Mouse (Mus musculus): ENCODE results near the gene Esrrg. TPM values are rescaled to one million over a fixed set of nuclear protein-coding genes. Genes with fewer than 3 reads are reported as not detected.

Gene Esrrg
- polyA plus RNA-seq, 1 experiment: 42.5 TPM

- no peak for DNase-seq
- no peak overlapping the region for H3K27ac ChIP-seq (ENCODE audit: insufficient read depth, low read length)
- WGBS: 82% methylated on average over 2 of the region's 2 CpGs
These were observed 372.4 kb downstream of the Esrrg start for GRCm38 (mm10) chr1:187981028-187981427.

DNA sequence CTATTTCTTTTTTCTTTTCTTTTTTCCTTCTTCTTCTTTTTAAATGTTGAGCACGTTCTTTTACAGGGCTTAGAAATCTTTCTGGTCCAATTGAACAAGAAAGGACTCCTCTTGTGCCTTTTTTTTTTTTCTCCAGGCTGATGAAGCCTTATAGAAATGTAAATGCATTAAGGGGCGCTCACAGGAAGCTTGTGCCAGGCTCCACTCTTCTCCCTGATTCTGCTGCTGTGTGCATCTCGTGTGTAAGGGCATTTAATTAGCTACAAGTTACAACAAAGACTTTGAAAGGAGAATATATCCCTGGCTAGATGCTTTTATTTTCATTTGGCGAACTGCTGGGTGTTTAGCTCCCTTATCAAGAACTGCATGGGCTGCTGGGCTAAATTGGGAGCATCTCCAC is 374.6 kb downstream of the Esrrg start:
- no peak for DNase-seq
- WGBS: 79% methylated on average over 4 of the region's 4 CpGs
- no peaks in the 10 kb centered on the region for H3K27me3 ChIP-seq (ENCODE audit: control insufficient read depth, insufficient read depth, low read length)
- no peak overlapping the region for H3K27ac ChIP-seq (ENCODE audit: insufficient read depth, low read length)
- H3K4me1 ChIP-seq (ENCODE audit: control insufficient read depth, insufficient read depth, low read length): no peaks in the 10 kb centered on the region
- TF ChIP-seq CTCF (IDR thresholded peaks at IDR 0.05; ENCODE audit: borderline replicate concordance, insufficient read depth, low read depth, low read length) (no peak), POLR2A (IDR thresholded peaks at IDR 0.05; ENCODE audit: borderline replicate concordance, insufficient read depth, low read length) (no peak)
- no peak overlapping the region for H3K4me3 ChIP-seq (replicated peaks; ENCODE audit: insufficient read depth, low read depth, low read length)

More at GRCm38 (mm10) chr1:187981028-187981427, 372.4 kb downstream of the Esrrg start:
- no peaks in the 10 kb centered on the region for H3K4me1 ChIP-seq (ENCODE audit: control insufficient read depth, insufficient read depth, low read length)
- TF ChIP-seq POLR2A (IDR thresholded peaks at IDR 0.05; ENCODE audit: borderline replicate concordance, insufficient read depth, low read length) (no peak), CTCF (IDR thresholded peaks at IDR 0.05; ENCODE audit: borderline replicate concordance, insufficient read depth, low read depth, low read length) (no peak)
- H3K4me3 ChIP-seq (replicated peaks; ENCODE audit: insufficient read depth, low read depth, low read length): no peak overlapping the region
- no peaks in the 10 kb centered on the region for H3K27me3 ChIP-seq (ENCODE audit: control insufficient read depth, insufficient read depth, low read length)

DNA sequence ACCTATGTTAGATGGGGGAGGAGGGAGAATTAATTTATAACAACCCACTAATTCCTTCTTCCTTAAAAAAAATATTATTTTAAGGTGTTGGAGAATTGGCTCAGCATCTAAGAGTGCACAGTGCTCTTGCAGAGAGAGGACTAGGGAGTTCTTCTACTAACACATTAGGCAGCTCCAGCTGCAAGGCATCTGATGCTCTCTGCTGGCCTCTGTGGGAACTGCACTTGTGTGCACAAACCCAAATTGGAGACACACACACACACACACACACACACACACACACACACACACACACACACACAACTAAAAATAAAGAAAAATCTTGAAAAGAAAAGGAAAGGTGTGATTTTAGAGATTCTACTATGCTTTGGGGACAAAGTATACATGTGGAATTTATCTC is 381.6 kb downstream of the Esrrg start:
- H3K27ac ChIP-seq (ENCODE audit: insufficient read depth, low read length): no peak overlapping the region
- DNase-seq: no peak
- H3K27me3 ChIP-seq (ENCODE audit: control insufficient read depth, insufficient read depth, low read length): no peaks in the 10 kb centered on the region; the same call in 1 of the 2 replicates
- TF ChIP-seq POLR2A (IDR thresholded peaks at IDR 0.05; ENCODE audit: borderline replicate concordance, insufficient read depth, low read length): no peak
- TF ChIP-seq CTCF (IDR thresholded peaks at IDR 0.05; ENCODE audit: borderline replicate concordance, insufficient read depth, low read depth, low read length): 0 out of 2 replicates have a peak, but pooled peaks have one; percentile 5
- H3K4me3 ChIP-seq (replicated peaks; ENCODE audit: insufficient read depth, low read depth, low read length): no peak overlapping the region
- H3K4me1 ChIP-seq (ENCODE audit: control insufficient read depth, insufficient read depth, low read length): no peaks in the 10 kb centered on the region

DNA sequence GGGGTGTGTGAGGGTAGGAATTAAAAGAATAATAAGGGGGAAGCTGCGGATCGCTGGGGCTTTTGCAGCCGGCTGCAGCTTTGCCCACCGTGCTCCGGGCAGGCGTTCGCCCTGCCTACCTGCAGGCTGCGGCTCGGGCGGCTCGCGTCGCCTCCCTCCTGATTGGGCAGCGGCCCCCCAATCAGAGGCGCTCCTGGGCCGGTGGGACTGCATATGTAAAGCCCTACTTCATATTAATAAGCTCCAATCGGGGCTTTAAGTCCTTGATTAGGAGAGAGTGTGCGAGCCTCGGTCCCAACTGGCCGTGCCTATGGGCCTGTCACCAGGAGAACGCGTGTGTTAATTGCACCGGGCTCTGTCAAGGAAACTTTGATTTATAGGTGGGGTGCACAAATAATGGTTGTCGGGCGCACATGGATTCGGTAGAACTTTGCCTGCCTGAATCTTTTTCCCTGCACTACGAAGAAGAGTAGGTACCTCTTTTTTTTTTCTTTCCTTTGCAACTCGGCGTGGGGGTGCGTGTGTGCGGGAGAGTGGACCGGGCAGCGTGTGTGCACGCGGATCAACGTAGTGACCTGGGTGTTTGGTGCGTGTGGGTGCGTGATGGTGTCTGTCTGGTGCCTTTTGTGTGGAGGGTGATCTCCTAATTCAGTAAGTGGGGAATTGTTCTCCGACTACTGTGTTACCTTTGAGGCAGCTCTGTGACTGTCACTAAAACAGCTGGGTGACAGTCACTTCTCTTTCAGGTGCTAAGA is 389.2 kb downstream of the Esrrg start:
- WGBS: under 1% methylated on average over 39 of the region's 39 CpGs
- no peak for TF ChIP-seq CTCF (IDR thresholded peaks at IDR 0.05; ENCODE audit: borderline replicate concordance, insufficient read depth, low read depth, low read length)
- TF ChIP-seq POLR2A (IDR thresholded peaks at IDR 0.05; ENCODE audit: borderline replicate concordance, insufficient read depth, low read length): peak; percentile 43; the same call in 1 of the 2 replicates
- no peak overlapping the region for H3K27ac ChIP-seq (ENCODE audit: insufficient read depth, low read length)
- peak; percentile 75 to 83 for DNase-seq
- H3K27me3 ChIP-seq (ENCODE audit: control insufficient read depth, insufficient read depth, low read length): no peaks in the 10 kb centered on the region; the same call in 1 of the 2 replicates
- H3K4me1 ChIP-seq (ENCODE audit: control insufficient read depth, insufficient read depth, low read length): no peaks in the 10 kb centered on the region
- H3K4me3 ChIP-seq (replicated peaks; ENCODE audit: insufficient read depth, low read depth, low read length): peak overlapping the region; percentile 65

DNA sequence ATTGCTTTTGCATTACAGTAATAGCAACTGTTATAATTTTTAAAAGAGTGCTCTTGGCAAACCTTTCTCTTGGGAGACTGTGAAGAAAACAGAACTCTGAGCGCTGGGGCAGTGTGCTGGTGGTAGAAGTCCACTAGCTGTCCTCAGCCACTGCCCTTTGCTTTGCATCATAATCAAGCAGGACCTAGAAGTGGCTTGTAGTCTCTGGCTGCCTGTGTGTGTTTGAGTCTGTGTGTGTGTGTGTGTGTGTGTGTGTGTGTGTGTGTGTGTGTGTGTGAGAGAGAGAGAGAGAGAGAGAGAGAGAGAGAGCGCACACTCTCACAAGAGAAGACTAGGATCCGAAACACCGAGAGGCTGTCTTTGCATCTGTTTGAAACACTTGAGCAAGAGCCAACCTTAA is 390.5 kb downstream of the Esrrg start:
- H3K4me3 ChIP-seq (replicated peaks; ENCODE audit: insufficient read depth, low read depth, low read length): peak overlapping the region; percentile 53
- 50% methylated on average over 4 of the region's 4 CpGs for WGBS

DNA sequence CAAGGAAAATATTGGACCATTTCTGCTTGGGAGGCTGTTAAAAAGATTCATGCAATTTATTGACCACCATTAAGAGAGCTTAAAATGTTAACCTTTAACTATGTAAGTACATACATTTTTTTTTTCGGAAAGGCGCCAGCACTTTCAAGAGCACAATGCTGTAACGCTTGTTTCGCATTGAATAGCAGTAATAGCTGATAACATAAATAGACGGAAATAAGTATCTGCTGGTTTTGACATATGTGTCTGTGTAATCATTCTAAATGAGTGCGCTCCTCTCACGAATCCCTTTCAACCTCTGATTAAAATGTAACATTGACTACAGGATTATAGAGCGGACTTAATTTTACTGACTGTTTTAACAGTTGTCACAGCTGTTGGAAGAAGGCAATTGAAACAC is 391.6 kb downstream of the Esrrg start:
- Histone ChIP-seq H3K4me1 (ENCODE audit: control insufficient read depth, insufficient read depth, low read length) (no peaks in the 10 kb centered on the region), H3K4me3 (replicated peaks; ENCODE audit: insufficient read depth, low read depth, low read length) (no peak overlapping the region), H3K27me3 (ENCODE audit: control insufficient read depth, insufficient read depth, low read length) (no peaks in the 10 kb centered on the region), H3K27ac (ENCODE audit: insufficient read depth, low read length) (no peak overlapping the region)
- TF ChIP-seq POLR2A (IDR thresholded peaks at IDR 0.05; ENCODE audit: borderline replicate concordance, insufficient read depth, low read length) (no peak), CTCF (IDR thresholded peaks at IDR 0.05; ENCODE audit: borderline replicate concordance, insufficient read depth, low read depth, low read length) (no peak)
- DNase-seq: no peak
- 67% methylated on average over 8 of the region's 8 CpGs for WGBS

More for the DNA sequence above, 390.5 kb downstream of the Esrrg start:
- no peaks in the 10 kb centered on the region for H3K4me1 ChIP-seq (ENCODE audit: control insufficient read depth, insufficient read depth, low read length)
- DNase-seq: no peak
- TF ChIP-seq CTCF (IDR thresholded peaks at IDR 0.05; ENCODE audit: borderline replicate concordance, insufficient read depth, low read depth, low read length) (no peak), POLR2A (IDR thresholded peaks at IDR 0.05; ENCODE audit: borderline replicate concordance, insufficient read depth, low read length) (no peak)
- no peaks in the 10 kb centered on the region; the same call in 1 of the 2 replicates for H3K27me3 ChIP-seq (ENCODE audit: control insufficient read depth, insufficient read depth, low read length)
- H3K27ac ChIP-seq (ENCODE audit: insufficient read depth, low read length): peak overlapping the region; percentile 26; the same call in 1 of the 2 replicates

DNA sequence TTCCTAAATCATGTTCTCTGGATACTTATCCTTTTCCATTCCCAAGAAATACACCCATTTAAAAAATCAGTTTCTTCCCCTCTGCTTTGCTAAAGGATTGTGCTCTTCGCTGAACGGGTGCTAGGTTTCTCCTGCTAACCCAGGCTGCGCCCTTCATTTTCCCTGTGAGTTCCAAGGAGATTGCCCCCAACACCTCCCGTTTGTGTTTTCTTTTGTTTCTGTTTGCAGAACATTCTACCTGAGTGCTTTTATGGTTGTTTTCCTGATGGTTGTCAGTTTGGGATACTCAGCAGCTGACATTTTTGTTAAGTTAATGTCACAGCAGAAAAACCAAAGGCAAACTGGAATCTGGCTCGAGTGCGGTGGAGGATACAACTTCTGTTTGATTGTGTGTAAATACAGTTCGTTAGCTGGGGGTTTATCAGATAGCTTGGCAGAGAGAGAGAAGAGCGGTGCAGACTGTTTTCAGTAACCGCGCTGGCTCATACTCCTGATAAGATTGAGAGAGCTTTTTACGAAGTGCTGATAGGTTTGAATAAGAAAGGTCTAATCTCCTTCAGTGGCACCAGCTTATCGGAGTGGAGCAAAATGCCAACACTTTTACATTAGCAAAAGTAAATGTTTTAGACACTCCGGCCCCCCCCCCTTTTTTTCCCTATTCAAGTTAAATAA is 398.4 kb downstream of the Esrrg start:
- no peak for DNase-seq
- Histone ChIP-seq H3K27me3 (ENCODE audit: control insufficient read depth, insufficient read depth, low read length) (no peaks in the 10 kb centered on the region), H3K4me3 (replicated peaks; ENCODE audit: insufficient read depth, low read depth, low read length) (no peak overlapping the region), H3K27ac (ENCODE audit: insufficient read depth, low read length) (no peak overlapping the region), H3K4me1 (ENCODE audit: control insufficient read depth, insufficient read depth, low read length) (no peaks in the 10 kb centered on the region)
- 92% methylated on average over 13 of the region's 13 CpGs for WGBS
- TF ChIP-seq POLR2A (IDR thresholded peaks at IDR 0.05; ENCODE audit: borderline replicate concordance, insufficient read depth, low read length): no peak
- TF ChIP-seq CTCF (IDR thresholded peaks at IDR 0.05; ENCODE audit: borderline replicate concordance, insufficient read depth, low read depth, low read length): no peak

Data from cerebellum, adult 2 months (tissue).